ENCODE assay signal across 7 mouse cellular contexts in genomic region chr17:28256651-28257328, GRCm38 (mm10). TPM values are rescaled to one million over a fixed set of nuclear protein-coding genes. Genes with fewer than 3 reads are reported as not detected.
DNase-seq lines count a peak whose midpoint lies in the region; ATAC-seq and TF ChIP-seq lines count a peak whose summit lies in the region.

No protein-coding gene starts in this region.

- peak overlapping the region; percentile 66 for H3ac ChIP-seq in C2C12 (ENCODE audit: control insufficient read depth, insufficient read length, low read depth)

- peak overlapping the region; percentile 49 for H3K27ac ChIP-seq in liver, embryonic 15.5 days (replicated peaks)
- H3K27ac ChIP-seq in olfactory bulb, adult 2 months (ENCODE audit: insufficient read depth, low read depth, low read length) = 0 out of 2 replicates have a peak overlapping the region, but pooled peaks have one; percentile 62

- no peaks in the 10 kb centered on the region for H3K9me3 ChIP-seq in liver, embryonic 15.5 days (replicated peaks)

- peaks cover 34% of the 10 kb centered on the region for H3K79me3 ChIP-seq in C2C12 (ENCODE audit: low read depth)

- peak; percentile 91 for ATAC-seq in inflammation-experienced regulatory T-cells, adult 6 months
- no peak for ATAC-seq in liver, embryonic 15.5 days (ENCODE audit: insufficient read depth)

- peaks cover 7% of the 10 kb centered on the region for H3K36me3 ChIP-seq in C2C12 (ENCODE audit: control insufficient read depth, insufficient read depth)
- peaks cover 6% of the 10 kb centered on the region; the same call in 1 of the 2 replicates for H3K36me3 ChIP-seq in liver, embryonic 15.5 days (replicated peaks)

- TF ChIP-seq POLR2A in olfactory bulb, adult 2 months (IDR thresholded peaks at IDR 0.05; ENCODE audit: insufficient read depth, low read depth, low read length) = no peak

- H3K4me2 ChIP-seq in liver, embryonic 15.5 days = peak overlapping the region; percentile 16; the same call in 1 of the 2 replicates

- H3K9ac ChIP-seq in liver, embryonic 15.5 days = no peak overlapping the region

- TF ChIP-seq CTCF in C2C12 (IDR thresholded peaks at IDR 0.05; ENCODE audit: control insufficient read depth, insufficient read depth, insufficient read length) = no peak
- no peak for TF ChIP-seq CTCF in olfactory bulb, adult 2 months (IDR thresholded peaks at IDR 0.05; ENCODE audit: insufficient read depth, low read depth, low read length)

- 20% methylated on average over 13 of the region's 13 CpGs for WGBS in liver, embryonic 15.5 days (ENCODE audit: insufficient replicate concordance)
- WGBS in olfactory bulb, adult 2 months = 41% methylated on average over 13 of the region's 13 CpGs

- peaks cover 68% of the 10 kb centered on the region for H3K79me2 ChIP-seq in C2C12 (ENCODE audit: control insufficient read depth, insufficient read depth)

- H3K4me1 ChIP-seq in liver, embryonic 15.5 days (replicated peaks) = peaks cover 60% of the 10 kb centered on the region
- H3K4me1 ChIP-seq in olfactory bulb, adult 2 months (ENCODE audit: control insufficient read depth, insufficient read depth, low read length) = peaks cover 48% of the 10 kb centered on the region

- no peak overlapping the region for H3K4me3 ChIP-seq in C2C12 (ENCODE audit: insufficient read depth, poor library complexity, severe bottlenecking)
- H3K4me3 ChIP-seq in liver, embryonic 15.5 days (replicated peaks) = no peak overlapping the region
- H3K4me3 ChIP-seq in olfactory bulb, adult 2 months (ENCODE audit: insufficient read depth, low read depth, low read length) = no peak overlapping the region

- H3K27me3 ChIP-seq in C2C12 (ENCODE audit: control insufficient read depth, insufficient read depth, insufficient read length) = no peaks in the 10 kb centered on the region
- H3K27me3 ChIP-seq in liver, embryonic 15.5 days = no peaks in the 10 kb centered on the region

- DNase-seq in MN1 (ENCODE audit: low spot score) = peak; percentile 78
- DNase-seq in gastrocnemius, postnatal 10 days = peak; percentile 51
- no peak for DNase-seq in cerebellum, adult 9-11 months

TF ChIP-seq in C2C12, 6 proteins besides CTCF, POLR2A, EP300 and RAD21:
- TF ChIP-seq CEBPB (IDR thresholded peaks at IDR 0.05; ENCODE audit: low read depth) = peak; percentile 24
- no peak for TF ChIP-seq MYOG (IDR thresholded peaks at IDR 0.05; ENCODE audit: control insufficient read depth, extremely low read depth, insufficient read length)
- TF ChIP-seq MYOD1 (IDR thresholded peaks at IDR 0.05; ENCODE audit: control insufficient read depth, insufficient read length, low read depth) = peak; percentile 90
- TF ChIP-seq USF1 (IDR thresholded peaks at IDR 0.05; ENCODE audit: low read depth) = no peak
- TF ChIP-seq FOSL1 (IDR thresholded peaks at IDR 0.05; ENCODE audit: insufficient read depth, low read length, poor library complexity, severe bottlenecking) = peak; percentile 3
- TF ChIP-seq MAX (IDR thresholded peaks at IDR 0.05) = peak; percentile 84

RNA-seq across cellular contexts. Expression of gene Ppard, which starts 24.3 kb away (rescaled TPM):
- polyA plus RNA-seq in C2C12 (2012; fragmentation: generic; extraction: Trizol) = 24.7 TPM
- total RNA-seq in gastrocnemius, postnatal 10 days (2021) = 10 to 100 TPM; 30.2 to 31.5 TPM
- polyA plus RNA-seq in inflammation-experienced regulatory T-cells, adult 6 months (2017; shearing (Covaris generic)) = 1 to 10 TPM; 2.5 to 3.8 (median 3.8) TPM
- polyA plus RNA-seq in liver, embryonic 15.5 days (2015; fragmentation: Nextera tagmentation; extraction: Ambion mirVana) = 0.86 and 0.89 TPM in 2 replicates
- not detected in 2 replicates for polyA plus RNA-seq in olfactory bulb, adult 2 months (2012; ENCODE audit: insufficient read depth, insufficient read length, low replicate concordance, missing spikeins)

RNA-seq across cellular contexts. Expression of gene Def6, which starts 49.2 kb away (rescaled TPM):
- 5.7 TPM for polyA plus RNA-seq in C2C12 (2012; fragmentation: generic; extraction: Trizol)
- total RNA-seq in gastrocnemius, postnatal 10 days (2021) = 1 to 10 TPM; 3.6 to 7.5 TPM
- polyA plus RNA-seq in inflammation-experienced regulatory T-cells, adult 6 months (2017; shearing (Covaris generic)) = 10 to 100 TPM; 29.7 to 51.9 (median 32.8) TPM
- polyA plus RNA-seq in liver, embryonic 15.5 days (2015; fragmentation: Nextera tagmentation; extraction: Ambion mirVana) = 10.4 and 10.9 TPM in 2 replicates
- not detected in 2 replicates for polyA plus RNA-seq in olfactory bulb, adult 2 months (2012; ENCODE audit: insufficient read depth, insufficient read length, low replicate concordance, missing spikeins)

RNA-seq across cellular contexts. Expression of gene Fance, which starts 56.5 kb away (rescaled TPM):
- 42.0 TPM for polyA plus RNA-seq in C2C12 (2012; fragmentation: generic; extraction: Trizol)
- total RNA-seq in gastrocnemius, postnatal 10 days (2021) = 10 to 100 TPM; 14.8 to 20.1 TPM
- polyA plus RNA-seq in inflammation-experienced regulatory T-cells, adult 6 months (2017; shearing (Covaris generic)) = 1 to 10 TPM; 3.2 to 8.3 (median 6.6) TPM
- polyA plus RNA-seq in liver, embryonic 15.5 days (2015; fragmentation: Nextera tagmentation; extraction: Ambion mirVana) = 9.4 and 11.0 TPM in 2 replicates
- not detected in 2 replicates for polyA plus RNA-seq in olfactory bulb, adult 2 months (2012; ENCODE audit: insufficient read depth, insufficient read length, low replicate concordance, missing spikeins)
